Mouse (Mus musculus) T-helper 2 cell (primary cell): Measurements from ENCODE around the gene Adora3.

ENCODE experiments used
- in situ Hi-C: fragments of 300-600 bp; cut with MboI, MseI; formaldehyde crosslinking; loops from one replicate; pipeline ENCODE4 v1.15.1; 2025; ENCODE audit warnings: high pct_unique_total_duplicates

Adora3 gene

GRCm38 (mm10) chr3:105870558-105870957, at the start of gene Adora3, which contains the start of gene Tmigd3:
Adora3 (plus strand) TSS chr3:105870858.
Tmigd3 (plus strand) TSS chr3:105870903.
- in situ Hi-C loops = loop anchor here (25.0 kb wide), 1 partner anchor 658 kb away; no protein-coding TSS in a partner anchor

GRCm38 (mm10) chr3:105821504-105821903, 49.2 kb upstream of the Adora3 start:
- in situ Hi-C loops = no loop called here

- in situ Hi-C loops = no loop called here
These were observed 47.0 kb upstream of the Adora3 start for GRCm38 (mm10) chr3:105823609-105824008.

- in situ Hi-C loops = no loop called here
These were observed 46.6 kb upstream of the Adora3 start for GRCm38 (mm10) chr3:105824103-105824502.

GRCm38 (mm10) chr3:105824704-105825103, 46.0 kb upstream of the Adora3 start:
- in situ Hi-C loops = no loop called here

- in situ Hi-C loops = no loop called here
These were observed 45.0 kb upstream of the Adora3 start for GRCm38 (mm10) chr3:105825501-105826161.

GRCm38 (mm10) chr3:105831584-105831983, 39.1 kb upstream of the Adora3 start:
- in situ Hi-C loops = no loop called here

GRCm38 (mm10) chr3:105835875-105836274, 34.8 kb upstream of the Adora3 start:
- in situ Hi-C loops = no loop called here

GRCm38 (mm10) chr3:105836883-105837282, 33.8 kb upstream of the Adora3 start:
- in situ Hi-C loops = no loop called here

GRCm38 (mm10) chr3:105838655-105839054, 32.0 kb upstream of the Adora3 start:
- in situ Hi-C loops = no loop called here

GRCm38 (mm10) chr3:105839836-105840235, 30.8 kb upstream of the Adora3 start:
- in situ Hi-C loops = loop anchor here (10.0 kb wide), 1 partner anchor 1615 kb away; the partner anchor contains the start of gene Magi3

GRCm38 (mm10) chr3:105846294-105847069, 24.2 kb upstream of the Adora3 start:
- in situ Hi-C loops = loop anchor here (10.0 kb wide), 1 partner anchor 1622 kb away; the partner anchor contains the start of gene Magi3

GRCm38 (mm10) chr3:105853781-105854180, 16.9 kb upstream of the Adora3 start:
- in situ Hi-C loops = loop anchor here (25.0 kb wide), 1 partner anchor 641 kb away; no protein-coding TSS in a partner anchor

GRCm38 (mm10) chr3:105854786-105855185, 15.9 kb upstream of the Adora3 start:
- in situ Hi-C loops = loop anchor here (25.0 kb wide), 1 partner anchor 642 kb away; no protein-coding TSS in a partner anchor

- in situ Hi-C loops = loop anchor here (25.0 kb wide), 1 partner anchor 645 kb away; no protein-coding TSS in a partner anchor
These were observed 13.1 kb upstream of the Adora3 start for GRCm38 (mm10) chr3:105857513-105857912.

- in situ Hi-C loops = loop anchor here (25.0 kb wide), 1 partner anchor 650 kb away; no protein-coding TSS in a partner anchor
These were observed 8.8 kb upstream of the Adora3 start for GRCm38 (mm10) chr3:105861747-105862366.

GRCm38 (mm10) chr3:105864123-105864522, 6.5 kb upstream of the Adora3 start:
- in situ Hi-C loops = loop anchor here (25.0 kb wide), 1 partner anchor 652 kb away; no protein-coding TSS in a partner anchor

GRCm38 (mm10) chr3:105865122-105865521, 5.5 kb upstream of the Adora3 start:
- in situ Hi-C loops = loop anchor here (25.0 kb wide), 1 partner anchor 653 kb away; no protein-coding TSS in a partner anchor

- in situ Hi-C loops = loop anchor here (25.0 kb wide), 1 partner anchor 656 kb away; no protein-coding TSS in a partner anchor
These were observed 2.5 kb upstream of the Adora3 start for GRCm38 (mm10) chr3:105868135-105868534.

- in situ Hi-C loops = loop anchor here (25.0 kb wide), 1 partner anchor 660 kb away; no protein-coding TSS in a partner anchor
These were observed 1.4 kb downstream of the Adora3 start for GRCm38 (mm10) chr3:105872034-105872433.

GRCm38 (mm10) chr3:105872579-105872978, 1.9 kb downstream of the Adora3 start:
- in situ Hi-C loops = loop anchor here (25.0 kb wide), 1 partner anchor 660 kb away; no protein-coding TSS in a partner anchor
